Mouse (Mus musculus) large intestine, adult 2 months (tissue): ENCODE measurements around the gene Ints11. TPM values are rescaled to one million over a fixed set of nuclear protein-coding genes. Genes with fewer than 3 reads are reported as not detected.

Experiments used
- DNase-seq: peaks from one replicate; pipeline ENCODE4 v3.0.0-alpha.2; 2012; ENCODE audit warnings: low read depth, low spot score
- WGBS: fragments of 180-500 bp; shearing (Covaris S2); methylation state at CpG from one replicate; pipeline ENCODE4 v1.1.7; 2018; 5-methylcytosine and 5-hydroxymethylcytosine counted together
- polyA plus RNA-seq: library from polyadenylated mRNA; depleted of rRNA; stranded (reverse); fragments of >200 nt; gene quantifications from 2 replicates; pipeline ENCODE4 v1.2.3, GENCODE M21; 2012

Ints11 gene
- polyA plus RNA-seq, 1 experiment: 36.7 TPM

GRCm38 (mm10) chr4:155888181-155888580 lies 18.8 kb downstream of the Ints11 start:
- WGBS: 88% methylated on average over 9 of the region's 9 CpGs
- DNase-seq: no peak

DNA sequence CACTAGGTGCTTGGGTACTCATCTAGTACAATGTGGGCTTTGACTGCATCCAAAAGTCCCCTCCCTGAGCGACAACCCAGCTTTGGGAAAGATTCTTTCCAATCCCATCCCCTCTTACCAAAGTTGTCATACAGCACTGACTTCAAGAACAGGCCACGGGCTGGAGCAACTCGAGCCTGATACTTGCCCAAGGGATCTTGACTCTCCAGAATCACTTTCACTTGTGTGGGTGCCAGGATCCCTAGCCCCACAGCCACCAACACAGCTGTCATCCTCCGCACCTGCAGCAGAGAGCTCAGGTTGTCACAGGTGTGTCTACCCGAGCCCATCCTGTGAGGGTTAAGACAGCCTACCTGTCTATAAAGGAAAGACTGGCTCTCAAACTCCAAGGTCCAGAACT lies 20.0 kb downstream of the Ints11 start:
- 67% methylated on average over 5 of the region's 5 CpGs for WGBS
- DNase-seq: no peak

- WGBS: under 1% methylated on average over 34 of the region's 34 CpGs
Observed at GRCm38 (mm10) chr4:155891011-155891471, 21.7 kb downstream of the Ints11 start.

GRCm38 (mm10) chr4:155891551-155892001 lies 22.2 kb downstream of the Ints11 start, which contains the start of the genes Pusl1 and Acap3:
Gene Pusl1 (minus strand): TSS chr4:155891781.
Gene Acap3 (plus strand): TSS chr4:155891822.
- peak; percentile 58 for DNase-seq
- WGBS: under 1% methylated on average over 52 of the region's 52 CpGs

More at GRCm38 (mm10) chr4:155891011-155891471, 21.7 kb downstream of the Ints11 start:
- DNase-seq: no peak

GRCm38 (mm10) chr4:155892017-155892416 lies 22.7 kb downstream of the Ints11 start:
- DNase-seq: peak; percentile 43
- under 1% methylated on average over 55 of the region's 56 CpGs for WGBS

GRCm38 (mm10) chr4:155892438-155893211 lies 23.3 kb downstream of the Ints11 start:
- DNase-seq: no peak
- 4% methylated on average over 37 of the region's 37 CpGs for WGBS

DNA sequence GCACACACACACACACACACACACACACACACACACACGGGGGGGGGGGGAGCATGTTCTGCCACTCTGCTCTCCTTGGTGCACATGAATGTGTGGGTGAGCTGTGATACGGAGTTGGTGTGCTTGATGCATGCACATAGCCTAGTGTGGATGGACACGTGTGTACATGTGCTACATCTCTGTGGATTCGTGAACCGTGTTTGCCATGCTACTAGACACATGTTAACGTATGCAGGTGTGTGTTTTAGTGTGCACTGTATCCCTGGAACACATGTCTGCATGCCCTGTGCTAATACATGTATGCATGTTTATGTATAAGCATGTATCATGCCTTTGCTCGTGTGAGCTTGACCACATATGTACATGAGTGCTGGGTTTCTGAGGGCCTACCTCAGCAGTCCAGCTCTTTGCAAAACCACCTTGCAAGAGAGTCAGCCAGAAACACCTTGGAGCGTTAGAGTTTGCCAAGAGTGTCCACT lies 23.9 kb downstream of the Ints11 start:
- no peak for DNase-seq
- 69% methylated on average over 8 of the region's 8 CpGs for WGBS

GRCm38 (mm10) chr4:155894311-155894881 lies 25.1 kb downstream of the Ints11 start:
- no peak for DNase-seq
- WGBS: 17% methylated on average over 8 of the region's 8 CpGs

- no peak for DNase-seq
Observed at GRCm38 (mm10) chr4:155895216-155895615, 25.9 kb downstream of the Ints11 start.

GRCm38 (mm10) chr4:155895826-155896225 lies 26.5 kb downstream of the Ints11 start:
- 89% methylated on average over 4 of the region's 4 CpGs for WGBS
- DNase-seq: no peak

More at GRCm38 (mm10) chr4:155895216-155895615, 25.9 kb downstream of the Ints11 start:
- WGBS: 48% methylated on average over 6 of the region's 6 CpGs

GRCm38 (mm10) chr4:155896461-155896860 lies 27.1 kb downstream of the Ints11 start:
- no peak for DNase-seq
- WGBS: 97% methylated on average over 12 of the region's 12 CpGs

DNA sequence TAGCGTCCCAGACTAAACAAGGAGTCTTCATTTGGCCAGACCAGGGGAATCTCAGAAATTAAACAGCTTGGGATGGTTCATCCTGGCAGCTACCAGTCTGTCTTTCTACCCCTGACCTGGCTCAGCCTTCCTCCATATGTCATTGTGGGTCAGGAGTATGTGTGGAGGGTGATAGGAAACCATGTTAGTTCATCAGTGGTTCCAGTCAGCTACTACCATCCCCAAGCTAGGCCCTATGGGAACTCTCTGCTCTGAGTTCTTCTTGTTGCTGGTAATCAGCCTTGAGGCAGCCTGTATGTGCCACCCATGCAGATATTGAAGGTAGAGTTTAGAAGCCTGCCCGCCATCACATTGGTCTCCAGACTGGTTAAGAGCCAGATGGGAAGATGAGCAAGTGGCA lies 29.0 kb downstream of the Ints11 start:
- WGBS: 99% methylated on average over 2 of the region's 2 CpGs
- DNase-seq: no peak

DNA sequence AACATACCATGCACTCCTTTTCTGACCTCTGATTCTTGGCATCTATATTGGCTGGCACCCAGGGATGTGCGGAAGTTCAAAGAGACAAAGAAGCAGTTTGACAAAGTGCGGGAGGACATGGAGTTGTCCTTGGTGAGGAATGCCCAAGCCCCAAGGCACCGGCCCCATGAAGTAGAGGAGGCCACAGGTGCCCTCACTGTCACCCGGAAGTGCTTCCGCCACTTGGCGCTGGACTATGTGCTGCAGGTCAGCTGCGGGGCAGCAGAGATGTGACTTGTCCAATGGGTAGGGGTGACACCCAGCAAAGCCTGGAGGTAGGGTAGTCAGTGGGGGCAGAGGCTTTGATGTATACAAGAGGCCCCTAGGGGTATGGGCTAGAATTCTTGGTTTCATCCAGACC lies 30.0 kb downstream of the Ints11 start:
- WGBS: 92% methylated on average over 7 of the region's 7 CpGs
- no peak for DNase-seq

GRCm38 (mm10) chr4:155901205-155901604 lies 31.9 kb downstream of the Ints11 start:
- no peak for DNase-seq
- WGBS: 44% methylated on average over 3 of the region's 3 CpGs

DNA sequence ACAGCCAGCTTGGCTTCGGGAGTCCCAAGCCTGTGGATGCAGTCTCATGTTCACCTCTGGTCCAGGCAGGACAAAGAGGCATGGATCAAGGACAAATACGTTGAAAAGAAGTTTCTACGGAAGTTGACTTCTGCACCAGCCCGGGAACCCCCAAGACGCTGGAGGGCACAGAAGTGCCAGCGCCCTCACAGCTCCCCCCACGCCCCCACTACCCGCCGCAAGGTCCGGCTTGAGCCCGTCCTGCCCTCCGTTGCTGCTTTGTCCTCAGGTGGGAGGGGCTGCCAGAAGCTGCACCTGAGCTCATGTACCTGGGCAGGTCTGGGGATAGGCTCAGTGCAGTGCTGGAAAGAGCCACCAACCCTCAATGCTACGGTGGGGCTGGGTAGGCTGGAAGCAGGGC lies 33.9 kb downstream of the Ints11 start:
- DNase-seq: no peak
- 95% methylated on average over 13 of the region's 13 CpGs for WGBS

DNA sequence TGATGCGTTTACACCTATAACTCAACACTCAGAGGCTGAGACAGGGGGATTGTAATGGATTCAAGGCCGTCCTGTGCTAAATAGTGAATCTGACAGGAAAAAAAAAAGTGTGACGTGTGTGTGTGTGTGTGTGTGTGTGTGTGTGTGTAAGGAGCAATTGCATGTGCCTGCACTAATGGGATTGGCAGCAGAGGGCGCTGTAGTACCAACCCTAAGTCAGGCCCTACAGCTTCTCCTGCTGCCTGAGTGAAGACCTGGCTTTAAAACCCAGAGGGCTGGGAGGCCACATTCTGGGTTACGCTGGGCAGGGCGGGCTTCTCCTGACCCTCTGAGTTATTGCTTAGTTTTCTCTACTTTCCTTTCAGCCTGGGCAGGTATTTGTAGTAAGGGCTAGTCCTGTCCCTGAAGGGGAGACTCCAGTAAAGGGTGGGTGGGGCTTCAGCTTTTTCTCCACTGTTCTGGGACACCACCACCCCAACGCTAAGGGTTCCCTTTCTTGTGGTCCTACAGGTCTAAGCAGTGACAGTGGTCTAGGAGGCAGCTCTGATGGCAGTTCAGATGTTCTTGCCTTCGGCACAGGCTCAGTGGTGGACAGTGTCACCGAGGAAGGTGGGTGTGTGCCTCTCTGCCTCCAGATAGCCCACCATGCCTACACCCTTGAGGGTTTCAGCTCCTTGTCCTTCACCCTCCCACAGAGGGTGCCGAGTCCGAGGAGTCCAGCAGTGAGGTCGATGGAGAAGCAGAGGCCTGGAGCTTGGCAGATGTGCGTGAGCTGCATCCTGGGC lies 35.2 kb downstream of the Ints11 start:
- 91% methylated on average over 13 of the region's 13 CpGs for WGBS
- no peak for DNase-seq

DNA sequence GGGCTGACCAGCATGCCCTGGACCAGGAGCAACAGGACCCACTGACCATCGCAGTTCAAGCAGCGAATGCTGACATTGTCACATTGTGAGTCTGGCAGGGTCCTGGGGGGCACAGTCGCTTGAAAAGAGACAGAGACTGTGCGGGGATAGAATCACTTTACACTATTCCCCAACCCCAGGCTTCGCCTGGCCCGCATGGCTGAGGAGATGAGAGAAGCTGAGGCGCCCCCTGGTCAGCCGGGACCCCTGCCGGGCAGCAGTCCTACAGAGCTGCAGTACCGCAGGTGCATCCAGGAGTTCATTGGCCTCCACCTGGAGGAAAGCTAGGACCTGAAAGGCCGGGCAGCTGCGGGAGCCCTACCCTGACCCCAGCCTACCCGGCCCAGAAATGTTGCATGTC lies 36.3 kb downstream of the Ints11 start:
- no peak for DNase-seq
- 89% methylated on average over 13 of the region's 13 CpGs for WGBS

DNA sequence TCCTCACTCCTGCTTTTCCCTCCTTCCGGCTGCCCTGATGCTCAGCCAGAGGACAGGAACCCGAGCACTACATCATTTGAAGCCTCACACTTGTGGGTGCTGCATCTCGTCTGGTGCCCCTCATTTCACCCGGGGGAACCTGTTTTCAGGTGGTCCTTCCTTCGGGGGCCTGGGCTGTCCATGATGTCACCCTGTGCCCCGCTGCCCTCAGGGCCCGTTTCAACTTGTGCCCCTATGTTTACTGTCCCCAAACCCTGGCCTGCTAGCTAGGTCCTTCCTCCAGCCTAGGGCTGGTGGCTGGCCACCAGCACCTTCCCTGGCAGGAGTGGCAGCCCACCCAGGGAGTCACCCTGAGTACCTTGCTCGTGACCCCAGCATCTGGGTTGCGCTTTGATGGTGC lies 36.8 kb downstream of the Ints11 start:
- no peak for DNase-seq
- 81% methylated on average over 9 of the region's 9 CpGs for WGBS

- DNase-seq: no peak
- 68% methylated on average over 11 of the region's 11 CpGs for WGBS
Observed at GRCm38 (mm10) chr4:155907003-155907402, 37.7 kb downstream of the Ints11 start.

DNA sequence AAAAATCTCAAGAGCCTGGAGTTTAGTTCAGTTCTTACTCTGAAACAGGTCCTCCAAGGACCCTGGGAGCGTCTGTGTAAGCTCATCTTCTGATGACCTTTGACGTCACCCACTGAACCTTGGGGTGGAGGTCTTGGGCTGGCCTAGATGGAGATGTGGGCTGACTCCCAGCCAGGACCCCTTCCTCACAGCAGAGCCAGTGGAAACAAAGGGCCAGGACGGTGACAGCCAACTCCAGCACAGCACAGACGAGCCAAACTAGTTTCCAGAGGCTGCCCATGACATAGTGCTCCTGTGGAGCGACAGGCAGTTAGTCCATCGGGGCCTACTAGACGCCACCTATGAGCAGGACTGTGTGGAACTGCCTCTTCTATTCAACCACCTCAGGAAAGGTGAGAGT lies 38.9 kb downstream of the Ints11 start:
- no peak for DNase-seq
- WGBS: 73% methylated on average over 7 of the region's 7 CpGs
